Mouse (Mus musculus): Measurements from ENCODE around the gene Map6. TPM values are rescaled to one million over a fixed set of nuclear protein-coding genes. Genes with fewer than 3 reads are reported as not detected.

Map6 gene
- polyA plus RNA-seq, 1 experiment from 2014 or later, result 3.0 TPM

DNA sequence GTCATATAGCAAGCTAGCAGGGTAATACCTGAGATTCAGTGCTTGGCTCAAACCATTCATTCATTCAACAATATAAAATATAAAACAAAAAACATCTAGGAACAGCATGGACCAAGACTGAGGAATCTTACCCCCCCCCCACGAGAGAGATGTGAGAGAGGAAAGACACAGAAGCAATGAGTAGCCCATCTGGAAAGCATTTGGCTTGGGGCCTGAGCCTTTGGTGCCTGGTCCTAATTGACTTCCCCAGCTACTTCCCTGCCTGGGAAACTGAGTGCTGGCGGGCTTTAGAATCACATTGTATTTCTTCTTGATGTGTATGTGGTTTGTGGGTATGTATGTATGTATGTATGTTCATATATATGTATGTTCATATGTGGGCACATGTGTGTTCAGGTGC is 31.6 kb upstream of the Map6 start:
- WGBS, result 54% methylated on average over 2 of the region's 2 CpGs
- no peak for ATAC-seq (ENCODE audit: insufficient number of reproducible peaks, low FRiP score)

DNA sequence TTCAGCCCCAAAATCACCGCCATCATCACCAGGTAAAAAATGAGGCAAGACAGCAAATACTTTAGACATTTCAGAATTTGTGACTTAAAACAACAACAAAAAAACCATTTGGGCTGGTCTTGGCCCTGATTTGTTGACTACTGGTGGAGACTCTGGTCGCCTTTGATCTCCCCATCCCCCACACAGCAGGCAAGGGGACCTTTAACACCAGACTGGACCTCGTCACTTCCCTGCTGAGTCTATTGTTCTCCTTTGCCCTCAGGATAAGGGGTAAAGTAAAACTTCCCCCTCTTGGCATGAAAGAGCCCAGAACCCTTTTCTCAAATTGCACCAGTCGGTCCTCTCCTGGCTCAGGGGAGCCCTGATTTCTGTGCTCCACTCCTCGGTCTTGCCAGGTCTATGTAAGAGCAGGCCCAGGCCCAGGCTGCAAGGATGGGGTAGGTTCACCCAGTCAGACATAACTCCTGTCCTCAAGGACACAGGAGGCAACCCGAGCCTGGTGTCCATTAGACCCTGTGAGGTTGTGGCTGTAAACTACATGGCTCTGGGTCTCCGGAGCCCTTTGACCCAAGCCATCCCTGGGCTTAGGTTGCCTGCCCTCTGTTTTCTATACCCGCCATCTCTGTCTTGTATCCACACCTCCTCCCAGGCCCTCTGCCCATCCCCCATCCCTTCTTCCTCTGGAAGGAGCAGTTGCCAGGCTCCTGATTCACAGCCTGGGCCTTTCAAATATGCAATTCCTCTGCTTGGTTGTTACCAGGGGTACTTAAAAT is 30.2 kb upstream of the Map6 start:
- Histone ChIP-seq H3K9ac (no peak overlapping the region), H3K27me3 (replicated peaks) (peaks cover 14% of the 10 kb centered on the region; the same call in 1 of the 2 replicates), H3K27ac (ENCODE audit: poor library complexity, severe bottlenecking) (no peak overlapping the region), H3K4me2 (0 out of 2 replicates have a peak overlapping the region, but pooled peaks have one; percentile 3), H3K4me1 (replicated peaks) (peaks cover 20% of the 10 kb centered on the region), H3K9me3 (replicated peaks) (no peaks in the 10 kb centered on the region), H3K36me3 (no peaks in the 10 kb centered on the region), H3K4me3 (no peak overlapping the region)
- ATAC-seq (ENCODE audit: insufficient number of reproducible peaks, low FRiP score), result no peak
- 47% methylated on average over 8 of the region's 8 CpGs for WGBS

More for the DNA sequence above, 31.6 kb upstream of the Map6 start:
- peaks cover 20% of the 10 kb centered on the region for H3K4me1 ChIP-seq (replicated peaks)
- H3K4me2 ChIP-seq, result no peak overlapping the region
- no peaks in the 10 kb centered on the region for H3K9me3 ChIP-seq (replicated peaks)
- peaks cover 14% of the 10 kb centered on the region; the same call in 1 of the 2 replicates for H3K27me3 ChIP-seq (replicated peaks)
- no peak overlapping the region for H3K27ac ChIP-seq (ENCODE audit: poor library complexity, severe bottlenecking)
- H3K9ac ChIP-seq, result no peak overlapping the region
- no peaks in the 10 kb centered on the region for H3K36me3 ChIP-seq
- H3K4me3 ChIP-seq, result no peak overlapping the region

DNA sequence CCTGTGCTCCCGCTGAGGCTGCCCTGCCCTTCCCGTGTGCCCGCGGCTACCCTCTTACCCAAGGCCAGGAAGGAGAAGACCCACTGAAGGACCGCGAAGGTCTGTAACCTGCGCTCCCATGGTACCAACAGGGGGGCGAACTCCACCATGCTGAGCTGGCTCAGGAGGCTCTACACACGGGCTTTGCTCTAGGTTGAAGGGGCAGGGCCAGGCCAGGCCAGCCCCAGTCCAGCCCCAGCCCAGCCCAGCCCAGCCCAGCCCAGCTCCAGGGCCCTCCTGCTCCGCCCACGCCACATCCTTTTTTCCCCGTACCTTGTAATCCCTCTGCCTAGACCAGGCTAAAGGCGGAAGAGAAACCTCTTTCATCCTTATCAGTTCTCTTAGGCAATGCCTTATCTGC is 28.8 kb upstream of the Map6 start, which contains the start of gene Mogat2:
Gene Mogat2, minus strand, starts transcription at position 203 of the 400 bp plus-strand sequence.
- no peaks in the 10 kb centered on the region for H3K36me3 ChIP-seq
- peak within 1 kb of the TSS; percentile 70 for H3K4me2 ChIP-seq
- peak within 1 kb of the TSS; percentile 32 for H3K4me3 ChIP-seq
- H3K9me3 ChIP-seq (replicated peaks), result no peaks in the 10 kb centered on the region
- 3% methylated on average over 13 of the region's 13 CpGs for WGBS
- peaks cover 14% of the 10 kb centered on the region; the same call in 1 of the 2 replicates for H3K27me3 ChIP-seq (replicated peaks)
- peak; percentile 79 for ATAC-seq (ENCODE audit: insufficient number of reproducible peaks, low FRiP score)
- no peak within 1 kb of the TSS for H3K27ac ChIP-seq (ENCODE audit: poor library complexity, severe bottlenecking)
- H3K9ac ChIP-seq, result peak within 1 kb of the TSS; percentile 37; the same call in 1 of the 2 replicates
- H3K4me1 ChIP-seq (replicated peaks), result peaks cover 20% of the 10 kb centered on the region

DNA sequence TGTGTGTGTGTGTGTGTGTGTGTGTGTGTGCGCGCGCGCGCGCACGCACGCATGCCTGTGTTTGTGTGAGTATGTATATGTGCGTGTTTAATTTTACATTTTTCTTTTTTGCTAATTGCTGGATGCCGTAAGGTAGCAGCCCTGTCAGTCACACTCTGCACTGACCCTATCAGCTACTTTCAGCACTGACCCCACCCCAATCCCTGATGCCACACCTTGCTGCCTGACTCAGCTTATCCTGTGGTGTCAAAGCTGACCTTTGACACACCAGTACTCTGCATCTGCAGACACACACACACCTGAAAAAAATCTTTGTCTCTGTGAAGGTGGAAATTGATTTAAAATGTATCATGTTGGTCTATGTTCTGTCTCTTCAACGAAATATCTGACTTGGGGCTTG is 25.1 kb upstream of the Map6 start:
- H3K4me1 ChIP-seq (replicated peaks), result peaks cover 17% of the 10 kb centered on the region
- no peak overlapping the region for H3K4me3 ChIP-seq
- no peaks in the 10 kb centered on the region for H3K36me3 ChIP-seq
- 92% methylated on average over 11 of the region's 11 CpGs for WGBS
- H3K4me2 ChIP-seq, result no peak overlapping the region
- H3K27me3 ChIP-seq (replicated peaks), result peaks cover 17% of the 10 kb centered on the region; the same call in 1 of the 2 replicates
- no peaks in the 10 kb centered on the region for H3K9me3 ChIP-seq (replicated peaks)
- ATAC-seq (ENCODE audit: insufficient number of reproducible peaks, low FRiP score), result no peak
- H3K9ac ChIP-seq, result no peak overlapping the region
- no peak overlapping the region for H3K27ac ChIP-seq (ENCODE audit: poor library complexity, severe bottlenecking)

DNA sequence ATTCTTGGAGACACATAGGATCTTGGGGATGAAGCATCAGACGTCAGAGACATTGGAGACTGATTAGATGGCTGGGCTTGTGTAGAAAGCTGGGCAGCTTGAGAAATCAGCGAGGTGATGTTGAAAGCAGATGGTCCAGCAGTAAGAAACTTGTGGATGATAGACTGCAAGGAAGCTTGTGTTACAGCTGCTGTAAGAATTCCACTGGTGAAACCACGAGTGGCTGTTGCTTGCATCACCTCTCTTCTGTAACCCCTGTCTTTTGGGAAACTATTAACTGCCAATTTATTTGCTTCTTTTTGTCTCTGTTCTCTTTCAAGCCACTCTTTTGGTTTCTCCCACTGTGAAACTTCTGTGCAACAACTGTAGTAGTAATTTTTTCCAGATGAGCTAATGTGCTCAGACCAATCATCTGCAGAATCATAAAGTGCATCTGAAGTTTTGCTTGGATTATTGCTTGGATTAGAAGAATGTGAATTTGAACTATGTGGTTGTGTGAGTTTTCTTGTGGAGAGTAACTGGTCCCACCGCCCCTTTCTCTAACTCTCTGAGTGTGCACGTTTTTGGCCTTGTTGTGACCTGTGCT is 19.0 kb upstream of the Map6 start:
- WGBS, result 43% methylated on average over 5 of the region's 5 CpGs
- Histone ChIP-seq H3K27ac (ENCODE audit: poor library complexity, severe bottlenecking) (no peak overlapping the region), H3K4me3 (no peak overlapping the region), H3K4me1 (replicated peaks) (0 out of 2 replicates have a peak, but pooled peaks cover 6% of the 10 kb centered on the region), H3K36me3 (no peaks in the 10 kb centered on the region), H3K9me3 (replicated peaks) (no peaks in the 10 kb centered on the region), H3K27me3 (replicated peaks) (peaks cover 35% of the 10 kb centered on the region), H3K9ac (no peak overlapping the region), H3K4me2 (no peak overlapping the region)
- ATAC-seq (ENCODE audit: insufficient number of reproducible peaks, low FRiP score), result no peak

DNA sequence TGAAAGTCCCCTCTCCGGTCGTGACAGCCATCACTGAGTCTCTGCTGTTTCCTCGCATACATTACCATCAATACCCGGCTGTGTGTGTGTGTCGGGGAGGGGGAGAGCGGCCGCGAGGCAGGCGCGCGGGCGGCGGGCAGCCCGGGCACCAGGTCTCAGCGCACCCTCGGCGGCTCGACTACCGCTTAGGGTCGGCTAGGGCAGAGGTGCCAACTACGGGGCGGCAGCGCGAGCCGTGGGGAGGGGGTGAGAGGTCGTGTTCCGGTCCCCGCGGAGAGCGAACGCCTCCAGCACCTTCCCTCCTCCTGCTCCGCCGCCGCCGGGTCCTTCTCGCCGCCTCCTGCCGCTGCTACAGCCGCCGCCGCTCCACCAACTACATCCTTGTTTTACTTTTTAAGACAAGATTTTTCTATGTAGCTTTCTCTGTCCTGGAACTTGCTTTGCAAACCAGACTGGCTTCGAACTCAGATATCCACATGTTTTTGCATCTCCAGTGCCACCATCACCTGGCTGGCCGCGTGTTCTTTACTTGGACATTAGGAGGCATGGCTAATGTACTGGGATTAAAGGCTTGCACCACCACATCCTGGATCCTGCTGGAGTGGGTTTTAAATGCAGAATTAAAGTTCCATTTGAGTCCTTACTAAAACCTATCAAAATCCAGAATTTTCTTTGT is 18.2 kb upstream of the Map6 start:
- Histone ChIP-seq H3K27me3 (replicated peaks) (peaks cover 35% of the 10 kb centered on the region), H3K27ac (ENCODE audit: poor library complexity, severe bottlenecking) (no peak overlapping the region), H3K4me1 (replicated peaks) (0 out of 2 replicates have a peak, but pooled peaks cover 6% of the 10 kb centered on the region), H3K4me2 (peak overlapping the region; percentile 91), H3K4me3 (peak overlapping the region; percentile 54), H3K9ac (peak overlapping the region; percentile 57), H3K9me3 (replicated peaks) (no peaks in the 10 kb centered on the region), H3K36me3 (no peaks in the 10 kb centered on the region)
- WGBS, result 2% methylated on average over 43 of the region's 44 CpGs
- ATAC-seq (ENCODE audit: insufficient number of reproducible peaks, low FRiP score), result no peak

DNA sequence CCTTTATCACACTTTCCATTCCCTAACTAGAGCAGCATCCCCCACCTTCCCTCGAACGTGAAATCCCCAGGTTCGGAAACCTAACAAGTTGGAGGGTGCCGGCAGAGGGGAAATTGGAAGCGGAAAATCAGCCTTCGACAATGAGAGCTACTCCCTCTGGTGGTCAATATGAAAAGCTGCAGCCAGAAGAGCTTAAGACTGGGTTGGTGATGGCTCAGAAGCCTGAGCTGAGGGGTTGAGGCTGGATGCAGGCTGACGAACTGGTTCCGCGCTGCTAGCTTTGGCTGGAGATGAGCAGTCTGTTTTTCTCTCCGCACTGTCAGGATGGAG is 17.7 kb upstream of the Map6 start:
- Histone ChIP-seq H3K4me2 (peak overlapping the region; percentile 91), H3K4me1 (replicated peaks) (peaks cover 7% of the 10 kb centered on the region), H3K4me3 (peak overlapping the region; percentile 54), H3K27ac (ENCODE audit: poor library complexity, severe bottlenecking) (no peak overlapping the region), H3K36me3 (no peaks in the 10 kb centered on the region), H3K9ac (no peak overlapping the region), H3K9me3 (replicated peaks) (no peaks in the 10 kb centered on the region), H3K27me3 (replicated peaks) (peaks cover 35% of the 10 kb centered on the region)
- WGBS, result 2% methylated on average over 10 of the region's 10 CpGs
- no peak for ATAC-seq (ENCODE audit: insufficient number of reproducible peaks, low FRiP score)

DNA sequence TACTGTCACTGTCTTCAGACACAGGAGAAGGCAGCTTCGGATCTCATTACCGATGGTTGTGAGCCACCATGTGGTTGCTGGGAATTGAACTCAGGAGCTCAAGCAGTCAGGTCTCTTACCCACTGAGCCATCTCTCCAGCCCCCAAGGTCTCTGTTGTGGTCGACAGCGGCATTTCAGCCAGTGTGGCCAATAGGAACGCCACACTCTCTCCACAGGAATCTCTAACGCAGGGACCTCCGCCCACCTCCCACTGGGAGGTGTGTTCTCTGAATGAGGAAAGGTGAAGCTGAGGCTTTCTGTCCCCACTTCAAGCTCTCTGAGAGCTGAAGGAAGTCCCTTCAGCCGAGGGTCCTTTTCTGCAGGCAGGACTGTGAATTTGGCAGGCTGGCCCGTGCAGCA is 16.9 kb upstream of the Map6 start:
- Histone ChIP-seq H3K27ac (ENCODE audit: poor library complexity, severe bottlenecking) (no peak overlapping the region), H3K4me2 (no peak overlapping the region), H3K4me1 (replicated peaks) (peaks cover 15% of the 10 kb centered on the region), H3K4me3 (no peak overlapping the region), H3K27me3 (replicated peaks) (peaks cover 35% of the 10 kb centered on the region), H3K9ac (no peak overlapping the region), H3K36me3 (no peaks in the 10 kb centered on the region), H3K9me3 (replicated peaks) (no peaks in the 10 kb centered on the region)
- no peak for ATAC-seq (ENCODE audit: insufficient number of reproducible peaks, low FRiP score)
- 23% methylated on average over 9 of the region's 9 CpGs for WGBS

DNA sequence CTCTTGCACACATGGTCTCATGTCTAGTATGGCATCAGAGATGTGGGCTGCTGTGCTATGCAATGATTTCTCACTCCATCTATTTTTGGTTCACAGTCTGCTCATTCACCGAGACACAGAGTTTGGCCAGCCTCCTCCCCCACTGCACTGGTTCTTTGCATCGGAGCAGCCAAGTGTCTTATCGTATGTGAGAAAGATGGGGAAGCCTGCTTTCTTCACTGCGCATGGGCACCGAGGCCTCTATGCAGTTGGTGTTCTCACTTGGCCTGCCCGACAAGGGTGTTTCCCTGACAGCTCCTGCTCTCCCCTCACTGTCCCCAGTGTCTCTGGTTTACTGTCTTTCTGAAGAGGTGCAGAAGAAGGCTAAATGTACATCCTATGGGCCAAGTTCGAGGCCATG is 12.2 kb upstream of the Map6 start:
- WGBS, result 27% methylated on average over 7 of the region's 7 CpGs
- no peak overlapping the region for H3K4me2 ChIP-seq

DNA sequence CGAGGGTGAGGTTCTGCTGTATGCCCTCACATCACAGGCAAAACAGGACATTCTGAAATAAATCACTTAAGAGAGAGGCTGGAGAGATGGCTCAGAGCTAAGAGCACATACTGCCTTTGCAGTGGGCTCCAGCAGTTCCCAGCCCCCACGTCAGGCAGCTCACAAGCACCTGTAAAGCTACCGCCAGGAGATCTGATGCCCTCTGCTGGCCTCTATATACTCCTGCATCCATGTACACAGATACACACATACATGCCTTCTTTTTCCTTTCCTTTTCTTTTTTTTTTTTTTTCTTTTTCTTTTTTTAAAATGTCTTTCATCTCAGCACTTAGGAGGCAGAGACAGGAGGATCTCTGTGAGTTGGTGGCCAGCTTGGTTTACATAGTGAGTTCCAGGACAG is 5.3 kb upstream of the Map6 start:
- no peaks in the 10 kb centered on the region for H3K4me1 ChIP-seq (replicated peaks)
- WGBS, result 54% methylated on average over 3 of the region's 3 CpGs
- no peaks in the 10 kb centered on the region for H3K36me3 ChIP-seq
- no peak overlapping the region for H3K4me3 ChIP-seq
- H3K27ac ChIP-seq (ENCODE audit: poor library complexity, severe bottlenecking), result no peak overlapping the region
- H3K9me3 ChIP-seq (replicated peaks), result no peaks in the 10 kb centered on the region
- H3K27me3 ChIP-seq (replicated peaks), result peaks cover 25% of the 10 kb centered on the region
- no peak overlapping the region for H3K9ac ChIP-seq
- no peak for ATAC-seq (ENCODE audit: insufficient number of reproducible peaks, low FRiP score)
- H3K4me2 ChIP-seq, result no peak overlapping the region

More for the DNA sequence above, 12.2 kb upstream of the Map6 start:
- Histone ChIP-seq H3K27me3 (replicated peaks) (peaks cover 12% of the 10 kb centered on the region), H3K27ac (ENCODE audit: poor library complexity, severe bottlenecking) (no peak overlapping the region), H3K4me1 (replicated peaks) (peaks cover 14% of the 10 kb centered on the region), H3K9ac (no peak overlapping the region), H3K4me3 (no peak overlapping the region), H3K36me3 (no peaks in the 10 kb centered on the region), H3K9me3 (replicated peaks) (no peaks in the 10 kb centered on the region)
- peak; percentile 19; the same call in 1 of the 2 replicates for ATAC-seq (ENCODE audit: insufficient number of reproducible peaks, low FRiP score)

DNA sequence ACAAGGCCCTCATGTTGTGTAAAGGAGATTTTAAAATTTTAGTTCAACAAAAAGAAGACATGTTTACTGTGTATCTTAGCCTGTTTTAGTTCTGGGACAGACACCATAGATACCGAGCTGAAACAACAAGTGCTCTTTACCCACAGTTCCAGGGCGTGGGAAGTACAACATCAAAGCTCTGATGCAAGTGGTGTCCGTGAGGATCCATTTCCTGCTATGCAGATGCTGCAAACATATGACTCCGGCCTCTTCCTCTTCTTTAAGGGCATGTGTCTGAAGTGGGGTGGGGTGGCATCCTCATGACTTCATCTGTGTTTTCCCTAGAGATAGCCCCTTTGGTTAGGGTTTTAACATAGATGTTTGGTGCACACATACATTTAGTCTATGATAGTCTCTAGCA is 3.7 kb upstream of the Map6 start:
- Histone ChIP-seq H3K4me3 (no peak overlapping the region), H3K36me3 (no peaks in the 10 kb centered on the region), H3K4me1 (replicated peaks) (peaks cover 13% of the 10 kb centered on the region), H3K9me3 (replicated peaks) (no peaks in the 10 kb centered on the region), H3K4me2 (no peak overlapping the region), H3K27ac (ENCODE audit: poor library complexity, severe bottlenecking) (no peak overlapping the region), H3K9ac (no peak overlapping the region), H3K27me3 (replicated peaks) (peaks cover 41% of the 10 kb centered on the region)
- 52% methylated on average over 4 of the region's 4 CpGs for WGBS
- ATAC-seq (ENCODE audit: insufficient number of reproducible peaks, low FRiP score), result no peak

Measured in heart, embryonic 12.5 days (tissue).